Mouse (Mus musculus): Measurements from ENCODE around the gene Rap1gap. TPM values are rescaled to one million over a fixed set of nuclear protein-coding genes. Genes with fewer than 3 reads are reported as not detected.
A peak's percentile ranks its signal among the peaks of the same experiment; 100 is the strongest.

The Rap1gap gene
- total RNA-seq, 2 experiments from 2014 or later: 289 to 307 TPM

DNA sequence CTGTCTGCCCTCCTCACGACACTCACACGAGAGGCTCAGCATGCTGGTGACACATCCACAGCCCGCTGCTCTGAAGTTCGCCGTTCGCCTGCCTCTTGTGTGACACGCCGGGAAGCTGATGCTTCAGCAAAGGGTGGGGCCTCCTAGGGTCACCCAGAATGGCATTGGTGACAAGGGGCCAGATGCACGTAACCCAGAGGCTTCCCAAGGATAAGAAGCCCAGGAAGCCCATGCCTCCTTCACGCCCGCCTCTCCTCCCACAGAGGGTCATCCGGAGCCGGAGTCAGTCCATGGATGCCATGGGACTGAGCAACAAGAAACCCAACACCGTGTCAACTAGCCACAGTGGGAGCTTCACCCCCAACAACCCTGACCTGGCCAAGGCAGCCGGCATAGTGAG lies 57.0 kb downstream of the Rap1gap start:
- DNase-seq (ENCODE audit: low spot score in 2 of 2): no peak

DNA sequence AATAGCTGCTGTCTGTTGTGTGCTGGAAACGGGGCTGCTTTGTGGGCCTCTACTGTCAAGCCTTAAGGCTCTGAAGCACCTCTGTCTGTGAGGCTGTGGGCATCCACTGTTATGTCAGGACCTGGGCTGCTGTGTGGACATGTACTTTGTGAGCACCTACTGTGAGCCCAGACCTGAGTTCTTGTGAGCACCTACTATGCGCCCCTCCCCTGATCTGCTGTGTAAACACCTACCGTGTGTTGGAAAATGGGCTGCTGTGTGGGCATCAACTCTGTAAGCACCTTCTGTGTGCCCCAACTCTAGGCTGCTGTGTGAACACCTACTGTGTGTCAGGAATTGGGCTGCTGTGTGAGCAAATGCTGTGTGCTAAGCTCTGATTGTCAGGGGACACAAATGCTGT lies 57.7 kb downstream of the Rap1gap start:
- no peak for DNase-seq (ENCODE audit: low spot score in 2 of 2)

DNA sequence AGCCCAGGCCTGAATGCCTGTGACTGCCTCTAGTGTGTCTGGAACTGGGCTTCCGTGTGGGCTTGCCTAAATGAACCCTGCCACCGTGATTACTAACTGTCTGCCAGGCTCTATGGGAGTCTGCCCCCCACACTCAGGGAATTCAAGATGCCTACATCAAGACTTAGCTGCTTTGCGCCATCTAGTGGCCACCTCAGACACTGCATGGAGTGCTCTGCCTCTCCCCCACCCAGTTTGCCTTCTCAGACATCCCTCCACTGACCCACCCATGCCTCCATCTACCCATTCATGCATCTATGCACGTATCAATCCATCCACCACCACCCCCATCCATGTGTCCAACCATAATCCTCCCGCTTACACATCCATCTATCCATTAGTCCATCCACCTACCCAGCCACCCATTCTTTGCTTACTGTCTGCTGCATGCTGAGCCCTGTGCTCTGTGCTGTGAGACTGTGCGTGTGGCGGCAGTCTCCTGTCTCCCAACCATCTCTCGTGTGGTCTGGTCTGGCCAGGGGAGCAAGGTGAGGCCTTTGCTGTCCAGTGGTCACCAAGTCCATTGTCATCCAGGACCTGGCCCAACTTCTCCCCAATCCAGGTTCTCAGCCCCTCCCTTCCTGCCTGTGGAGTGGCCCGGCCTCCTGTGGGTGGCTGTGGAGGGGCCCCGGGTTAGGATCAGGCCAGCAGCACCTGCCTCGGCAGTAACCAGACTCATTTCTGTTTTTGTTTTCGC lies 58.3 kb downstream of the Rap1gap start:
- peak; percentile 79 to 88 for DNase-seq (ENCODE audit: low spot score in 2 of 2)

DNA sequence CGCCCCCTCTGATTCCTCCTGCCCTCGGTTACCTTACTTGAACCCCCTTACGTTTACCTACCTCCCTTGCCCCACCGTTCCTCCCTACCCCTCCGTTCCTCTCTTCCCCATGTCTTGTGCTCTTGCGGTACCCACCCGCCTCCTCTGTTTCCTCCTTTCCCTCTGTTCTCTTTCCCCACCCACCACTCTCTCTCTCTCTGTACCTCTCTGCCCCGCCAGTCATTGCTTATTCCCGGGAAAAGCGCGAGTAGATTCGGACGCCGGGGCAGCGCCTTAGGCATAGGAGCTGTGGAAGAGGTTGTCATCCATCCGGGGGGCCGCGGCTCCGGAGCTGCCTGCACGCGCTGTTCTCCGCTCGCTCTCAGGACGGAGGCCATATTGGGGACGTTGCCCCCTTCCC lies 59.0 kb downstream of the Rap1gap start:
- DNase-seq (ENCODE audit: low spot score in 2 of 2): peak in 1 of 2 experiments; percentile 33

DNA sequence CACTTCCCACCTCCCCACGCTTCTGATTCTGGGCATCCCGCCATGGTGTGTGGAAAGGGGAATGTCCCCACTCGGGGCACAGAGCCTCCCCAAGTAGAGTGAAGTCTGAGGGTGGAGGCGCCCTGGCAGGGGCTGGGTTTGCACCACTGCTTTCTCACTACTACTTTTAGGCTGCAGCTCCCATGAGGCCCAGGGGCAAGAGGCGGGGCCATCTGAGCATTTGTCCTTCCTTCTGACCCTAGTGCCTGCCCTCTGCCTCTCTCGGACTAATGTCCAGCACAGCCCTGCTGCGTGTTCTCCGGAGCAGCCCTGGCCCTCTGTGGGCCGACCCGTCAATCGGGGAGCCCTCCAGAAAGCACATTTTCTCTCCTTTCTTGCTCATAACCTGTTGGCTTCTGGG lies 59.7 kb downstream of the Rap1gap start:
- peak in 1 of 2 experiments; percentile 37 for DNase-seq (ENCODE audit: low spot score in 2 of 2)

DNA sequence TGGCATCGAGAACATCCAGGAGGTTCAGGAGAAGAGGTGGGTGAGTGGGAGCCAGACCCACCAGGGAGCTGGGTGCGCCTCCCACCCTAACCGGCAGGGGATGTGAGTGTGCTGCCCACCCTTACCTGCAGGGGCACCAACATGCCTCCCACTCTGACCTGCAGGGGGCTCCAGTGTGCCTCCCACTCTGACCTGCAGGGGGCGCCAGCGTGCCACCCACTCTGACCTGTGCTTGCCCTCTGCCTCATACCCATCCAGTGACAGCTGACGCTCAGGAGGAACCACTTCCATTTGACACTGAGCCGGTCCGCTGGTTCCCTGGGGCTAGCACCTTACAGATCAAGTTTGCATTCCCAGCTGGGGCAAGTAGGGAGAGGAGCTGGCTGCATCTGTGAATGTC lies 60.2 kb downstream of the Rap1gap start:
- DNase-seq (ENCODE audit: low spot score in 2 of 2): peak; percentile 34 to 40

DNA sequence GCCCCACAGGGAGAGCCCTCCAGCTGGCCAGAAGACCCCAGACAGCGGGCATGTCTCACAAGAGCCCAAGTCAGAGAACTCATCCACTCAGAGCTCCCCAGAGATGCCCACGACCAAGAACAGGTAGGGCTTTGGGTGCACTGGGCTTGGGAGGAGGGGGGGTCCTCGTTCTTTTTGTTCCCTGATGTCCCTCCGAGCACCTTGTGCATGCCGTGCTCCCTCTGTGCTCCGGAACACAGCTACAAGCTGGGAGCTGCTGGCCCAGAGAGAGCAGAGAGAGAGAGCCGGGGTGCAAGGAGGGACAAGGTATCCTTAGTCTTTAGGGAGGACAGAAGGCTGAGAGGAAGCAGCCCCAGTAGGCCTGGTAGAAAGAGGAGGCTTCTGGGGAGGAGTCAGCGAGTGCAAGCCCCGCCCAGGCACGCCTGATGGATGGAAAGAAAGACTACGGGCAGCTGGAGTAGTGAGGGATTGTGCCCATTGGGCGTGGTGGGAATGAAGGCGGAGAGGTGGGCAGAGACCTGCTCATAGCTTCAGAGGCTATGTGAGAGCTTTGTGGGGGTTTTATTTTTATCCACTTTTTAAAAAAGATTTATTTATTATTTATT lies 61.1 kb downstream of the Rap1gap start:
- DNase-seq (ENCODE audit: low spot score in 2 of 2): no peak

DNA sequence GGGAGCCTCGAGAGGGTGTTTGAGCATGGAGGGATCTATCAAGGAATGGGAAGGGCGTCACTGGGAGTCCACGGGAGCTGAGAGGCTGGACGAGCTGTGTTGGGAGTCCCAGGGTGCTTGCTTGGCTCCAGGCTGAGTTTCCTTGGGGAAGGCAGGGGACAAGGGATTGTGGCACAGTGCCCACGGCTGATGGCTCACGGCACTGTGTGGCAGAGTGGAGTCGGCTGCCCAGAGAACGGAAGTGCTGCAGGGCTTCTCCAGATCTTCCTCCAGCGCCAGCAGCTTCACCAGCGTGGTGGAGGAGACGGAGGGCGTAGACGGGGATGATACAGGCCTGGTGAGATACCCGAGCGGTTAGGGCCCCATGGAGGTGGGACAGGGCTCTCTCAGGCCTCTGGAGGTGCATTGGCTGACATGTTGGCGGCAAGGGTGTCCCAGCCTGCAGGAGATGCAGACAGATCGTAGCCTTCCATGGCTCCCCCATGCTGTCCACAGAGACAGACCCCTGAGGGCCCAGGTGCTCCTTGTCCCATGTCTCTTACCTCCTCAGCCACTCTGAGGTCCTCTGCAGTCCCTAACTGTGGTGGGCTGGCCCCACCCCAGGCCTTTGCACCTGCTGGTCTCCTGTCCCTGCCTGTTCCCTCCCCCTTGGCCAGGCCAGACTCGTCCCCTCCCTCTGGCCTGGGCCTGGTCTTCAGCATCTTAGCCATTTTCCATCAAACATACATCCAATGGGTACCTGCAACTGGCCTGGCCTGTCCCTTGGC lies 62.4 kb downstream of the Rap1gap start:
- DNase-seq (ENCODE audit: low spot score in 2 of 2): peak; percentile 39 to 48

DNA sequence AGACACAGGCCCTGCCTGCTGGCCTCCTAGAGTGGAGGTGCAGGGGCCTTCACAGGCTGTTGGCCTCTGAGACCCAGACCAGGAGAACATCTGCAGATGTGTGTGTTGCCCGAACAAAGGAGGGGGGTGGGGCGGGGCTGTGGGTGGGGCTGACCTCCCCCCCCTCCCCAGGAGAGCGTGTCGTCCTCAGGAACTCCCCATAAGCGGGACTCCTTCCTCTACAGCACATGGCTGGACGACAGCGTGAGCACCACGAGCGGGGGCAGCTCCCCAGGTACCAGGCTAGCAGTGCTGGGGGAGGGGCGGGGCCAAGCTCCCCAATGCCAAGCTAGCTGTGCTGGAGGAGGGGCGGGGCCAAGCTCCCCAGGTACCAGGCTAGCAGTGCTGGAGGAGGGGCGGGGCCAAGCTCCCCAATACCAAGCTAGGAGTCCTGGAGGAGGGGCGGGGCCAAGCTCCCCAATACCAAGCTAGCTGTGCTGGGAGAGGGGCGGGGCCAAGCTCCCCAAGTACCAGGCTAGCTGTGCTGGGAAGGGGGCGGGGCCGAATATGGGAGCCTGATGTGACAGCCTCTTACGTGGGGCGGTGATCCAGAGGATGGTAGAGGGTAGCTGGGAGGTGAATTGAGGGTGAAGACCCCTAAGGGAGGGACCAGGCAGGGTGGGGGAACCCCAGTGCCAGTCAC lies 63.1 kb downstream of the Rap1gap start:
- DNase-seq (ENCODE audit: low spot score in 2 of 2): no peak

DNA sequence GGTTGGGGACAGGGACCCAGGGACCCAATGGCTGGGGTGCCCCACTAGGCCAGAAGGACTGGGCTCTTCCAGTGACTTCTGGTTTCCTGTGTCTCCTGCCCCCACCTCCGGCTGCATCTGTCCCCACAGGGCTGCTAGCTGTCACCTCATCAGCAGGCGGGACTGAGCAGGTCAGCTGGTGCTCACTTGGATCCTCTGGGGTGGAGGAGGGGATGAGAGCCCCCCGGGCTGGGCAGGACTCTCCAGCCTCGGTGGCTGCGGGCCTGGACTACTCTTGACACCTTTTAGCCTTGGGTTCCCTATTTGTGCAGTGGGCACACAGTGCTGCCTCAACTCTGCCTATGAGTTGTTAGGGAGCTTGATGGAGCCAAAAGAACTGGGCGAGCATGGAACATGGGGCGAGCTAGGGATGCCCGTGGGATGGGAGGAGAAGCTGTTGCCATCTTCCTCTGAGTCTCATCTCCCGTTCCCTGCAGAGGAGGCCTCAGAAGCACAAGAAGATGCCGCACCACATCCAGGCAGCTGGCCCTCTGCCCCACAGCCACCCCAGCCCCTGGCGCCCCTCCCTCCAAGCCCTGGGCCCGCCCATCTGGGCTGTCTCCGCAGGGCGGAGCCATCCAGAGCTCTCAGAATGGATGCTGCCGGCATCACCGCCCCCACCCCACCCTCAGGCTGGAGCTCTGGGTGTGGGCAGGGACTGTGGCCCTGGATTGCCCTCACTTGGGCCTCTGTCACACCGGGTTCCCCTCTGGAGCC lies 64.1 kb downstream of the Rap1gap start:
- peak; percentile 52 to 71 for DNase-seq (ENCODE audit: low spot score in 2 of 2)

DNA sequence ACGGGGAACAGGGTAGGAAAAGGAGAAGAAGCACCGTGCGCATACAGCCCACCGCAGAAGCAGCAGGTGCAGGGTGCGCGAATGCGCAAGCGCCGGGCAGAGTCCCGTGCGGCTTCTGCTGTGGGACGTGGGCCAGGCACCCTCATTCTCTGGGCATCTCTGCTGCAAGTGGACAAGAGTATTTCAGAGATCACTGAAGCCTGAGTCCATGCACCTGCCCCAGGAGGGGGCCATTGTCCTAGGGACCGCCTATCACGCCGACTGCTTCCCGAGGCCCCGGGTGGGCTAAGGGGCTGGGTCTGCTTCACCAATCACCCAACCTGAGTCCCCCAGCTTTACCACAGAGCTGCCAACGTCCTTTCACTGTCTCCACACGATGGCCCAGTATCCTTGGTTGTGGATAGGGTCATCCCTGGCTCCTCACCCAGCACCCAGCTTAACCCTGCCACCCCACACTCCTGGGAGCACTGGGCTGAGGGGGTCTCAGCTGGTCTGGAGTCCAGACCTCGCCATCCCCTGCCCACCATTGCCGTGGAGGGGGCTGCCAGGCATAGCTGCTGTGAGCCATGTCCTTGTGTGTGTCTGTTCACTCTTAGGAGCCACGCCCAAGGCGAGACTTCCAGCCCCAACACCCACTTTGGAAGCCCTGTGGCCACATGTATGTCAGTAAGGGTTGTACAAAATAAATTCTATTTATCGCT lies 64.8 kb downstream of the Rap1gap start:
- DNase-seq (ENCODE audit: low spot score in 2 of 2): no peak

DNA sequence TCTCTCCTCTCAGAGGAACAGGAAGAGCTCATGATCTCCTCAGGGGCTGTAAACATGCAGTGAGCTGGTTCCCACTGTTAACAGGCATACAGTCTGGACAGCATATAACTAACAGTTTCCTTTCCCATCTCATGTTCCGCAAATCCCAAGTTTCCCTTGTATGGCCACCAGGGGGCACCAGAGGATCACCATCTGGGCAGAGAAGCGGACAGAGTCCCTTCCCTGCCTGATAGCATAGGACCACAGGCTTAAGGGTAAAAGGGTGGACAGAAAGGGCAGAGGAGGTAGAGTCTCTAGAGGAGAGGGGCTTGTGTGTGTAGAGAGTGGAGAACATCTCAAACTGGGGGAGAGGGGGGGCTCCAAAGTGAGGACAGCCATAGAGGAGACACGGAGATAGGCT lies 65.6 kb downstream of the Rap1gap start:
- DNase-seq (ENCODE audit: low spot score in 2 of 2): peak; percentile 90 to 95

DNA sequence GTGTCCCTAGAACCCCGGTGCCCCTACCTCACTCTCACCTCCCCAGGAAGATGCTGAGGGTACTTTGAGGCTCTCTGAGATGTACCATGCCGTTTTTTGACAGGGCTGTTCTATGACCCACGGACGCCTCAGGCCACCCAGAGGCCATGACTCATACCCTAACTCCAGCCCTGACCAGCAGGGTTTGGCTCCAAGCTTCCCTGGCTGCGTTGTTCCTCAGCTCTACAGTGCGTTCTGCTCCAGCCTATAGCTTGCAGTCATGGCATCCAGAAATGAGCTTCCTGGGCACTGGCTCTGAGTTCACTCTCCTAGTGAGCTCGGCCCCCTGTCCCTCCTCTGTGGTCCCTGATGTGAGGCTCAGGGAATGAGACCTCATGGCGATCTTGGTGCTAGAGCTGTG lies 66.2 kb downstream of the Rap1gap start:
- no peak for DNase-seq (ENCODE audit: low spot score in 2 of 2)

DNA sequence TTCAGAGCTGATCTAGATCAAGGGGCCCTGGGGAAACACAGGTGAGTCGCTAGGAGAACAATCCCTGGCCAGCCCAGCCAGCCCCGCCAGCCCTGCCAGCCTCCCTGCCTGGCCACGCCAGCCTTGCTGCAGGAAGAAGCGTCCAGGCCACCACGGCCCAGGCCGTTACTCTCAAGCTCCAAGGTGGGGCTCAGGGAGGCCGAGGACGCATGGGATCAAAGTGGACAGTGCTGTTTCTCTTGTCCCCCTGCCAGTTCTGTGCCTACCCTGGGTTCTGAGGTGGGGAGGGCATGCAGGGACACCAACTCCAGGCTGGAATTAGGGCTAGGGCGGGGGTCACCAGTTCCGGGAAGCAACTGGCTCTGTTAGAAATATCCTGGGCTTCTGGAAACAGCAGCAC lies 67.4 kb downstream of the Rap1gap start:
- DNase-seq (ENCODE audit: low spot score in 2 of 2): no peak

DNA sequence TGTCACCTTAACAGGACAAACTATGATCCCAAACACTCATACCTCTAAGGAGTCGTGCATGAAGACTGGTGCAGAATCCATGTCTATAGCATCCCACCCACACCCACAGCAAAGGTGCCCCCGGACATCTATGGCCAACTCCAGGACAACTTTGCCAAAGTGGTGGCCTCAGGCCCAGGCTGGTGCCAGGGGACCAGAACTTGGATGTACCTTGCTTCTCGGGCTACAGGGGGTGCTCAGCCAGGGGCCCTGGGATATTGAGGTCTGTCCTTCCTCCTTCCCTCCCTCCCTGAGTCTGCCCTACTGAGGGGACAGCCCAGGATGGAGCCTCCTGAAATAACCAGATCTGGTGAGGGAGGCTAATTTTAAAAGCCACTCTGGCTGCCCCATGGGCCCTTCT lies 67.8 kb downstream of the Rap1gap start:
- no peak for DNase-seq (ENCODE audit: low spot score in 2 of 2)

DNA sequence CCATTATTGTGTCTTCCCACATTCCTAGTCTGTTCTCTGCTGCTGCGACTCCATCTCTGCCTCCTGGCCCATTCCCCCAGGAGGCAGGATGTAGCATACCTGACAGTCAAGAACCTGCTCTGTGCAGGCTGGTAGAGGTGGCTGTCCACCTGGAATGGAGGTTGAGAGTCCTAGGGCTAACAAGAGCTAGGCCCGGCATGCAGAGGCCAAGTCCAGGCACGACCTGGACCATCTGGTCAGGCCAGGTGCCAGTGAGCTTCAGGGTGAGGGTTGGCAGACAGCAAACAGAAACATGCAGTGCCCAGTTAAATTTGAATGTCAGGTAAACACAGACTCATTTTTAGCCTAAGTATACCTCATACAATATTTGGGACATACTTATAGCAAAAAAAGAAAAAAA lies 68.4 kb downstream of the Rap1gap start:
- no peak for DNase-seq (ENCODE audit: low spot score in 2 of 2)

DNA sequence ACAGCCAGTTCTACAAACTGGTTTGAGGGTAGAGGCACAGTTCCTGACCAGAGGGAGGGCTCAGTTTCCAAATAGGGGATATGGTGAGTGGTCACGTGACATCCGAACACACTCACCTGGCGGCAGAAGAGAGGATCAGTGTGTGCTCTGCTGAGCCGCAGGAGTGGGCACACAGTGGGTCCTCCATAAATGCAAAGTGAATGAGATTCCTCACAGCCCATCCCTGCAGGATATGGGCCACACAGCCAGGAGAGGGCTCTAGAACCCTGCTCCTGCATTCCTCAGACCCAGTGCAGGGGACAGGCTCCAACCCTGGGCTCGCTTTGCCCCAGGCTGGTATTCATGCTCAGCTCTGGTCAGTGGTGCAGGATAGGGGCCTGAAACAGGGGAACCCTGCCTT lies 68.9 kb downstream of the Rap1gap start:
- DNase-seq (ENCODE audit: low spot score in 2 of 2): no peak

DNA sequence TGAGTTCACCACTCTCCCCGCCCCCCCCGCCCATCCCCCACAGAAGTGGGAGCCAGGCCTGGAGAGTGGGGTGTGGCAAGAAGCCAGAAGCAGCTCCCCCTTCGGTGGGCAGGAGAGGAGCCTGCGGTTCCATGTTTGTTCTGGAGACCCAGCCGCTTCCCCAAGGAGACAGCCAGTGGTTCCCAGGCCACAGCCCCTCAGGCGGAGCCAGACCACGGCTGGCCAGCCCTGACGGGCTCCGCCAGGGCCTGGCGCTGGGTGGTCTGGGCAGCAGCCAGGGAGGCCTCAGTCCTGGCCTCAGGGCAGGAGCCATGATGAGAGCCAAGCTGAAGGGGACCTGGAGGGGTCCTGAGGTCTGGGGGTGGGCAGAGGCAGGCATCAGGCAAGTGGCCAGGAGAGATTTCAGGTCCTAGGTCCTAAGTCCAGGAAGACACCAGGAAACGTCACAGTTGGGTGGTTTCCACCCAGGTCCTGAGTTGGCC lies 71.7 kb downstream of the Rap1gap start:
- DNase-seq (ENCODE audit: low spot score in 2 of 2): no peak

DNA sequence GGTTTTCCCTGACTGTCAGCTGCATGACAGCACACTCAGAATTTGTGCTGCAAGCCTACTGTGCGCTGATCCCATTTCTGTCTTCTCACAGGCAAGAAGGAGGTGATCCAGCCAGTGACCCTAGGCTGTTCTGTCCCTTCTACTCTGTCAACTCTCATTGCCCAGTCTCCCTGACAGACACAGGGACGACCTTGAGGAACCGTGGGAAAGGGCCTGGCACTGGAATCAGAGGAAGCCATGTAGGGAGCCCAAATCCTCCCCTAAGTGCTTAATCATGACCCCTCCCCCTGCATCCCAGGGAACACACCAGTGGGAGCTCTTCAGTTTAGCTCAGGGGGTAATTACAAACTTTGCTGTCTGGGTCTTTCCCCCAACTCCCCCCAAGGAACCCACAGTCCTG lies 73.2 kb downstream of the Rap1gap start:
- no peak for DNase-seq (ENCODE audit: low spot score in 2 of 2)

Measured in left cerebral cortex, adult 18-20 months (tissue).